In the genomic region with DNA sequence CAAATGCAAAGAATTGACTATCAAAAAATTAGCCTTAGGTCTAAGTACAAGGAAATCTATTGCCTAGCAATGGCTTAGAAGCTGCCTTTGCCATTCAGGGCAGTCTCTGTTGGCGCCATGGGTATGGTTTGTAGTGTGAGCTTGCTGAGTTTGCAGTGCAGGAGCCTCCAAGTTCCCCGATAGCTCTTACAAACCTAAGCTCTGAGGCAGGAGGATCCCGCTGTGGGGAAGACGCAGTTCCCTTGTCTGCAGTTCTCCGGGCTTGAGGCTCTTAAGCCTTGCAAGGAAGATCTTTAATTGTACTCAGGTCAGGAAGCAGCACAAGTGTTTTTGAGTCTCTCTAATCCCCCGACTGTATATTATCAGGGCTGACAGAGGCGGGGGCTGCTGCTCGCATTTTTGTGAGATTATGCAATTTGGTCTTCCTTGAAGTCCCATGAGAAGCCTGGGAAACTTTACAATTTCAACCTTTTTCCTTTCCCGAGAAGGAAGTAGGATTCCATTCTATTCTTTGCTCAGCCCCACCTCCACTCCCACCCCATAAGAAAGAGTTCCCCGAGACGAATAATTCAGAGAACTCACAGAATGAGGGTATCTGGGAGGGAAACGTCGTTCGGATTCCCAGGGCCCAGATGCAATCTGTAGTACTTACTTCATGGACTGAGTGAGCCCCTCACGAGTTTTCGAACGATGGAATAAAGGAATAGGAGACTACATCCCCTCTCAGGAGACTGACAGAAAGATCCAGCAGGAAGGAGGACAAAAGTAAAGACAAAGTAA, we compare ENCODE assay signal across 12 mouse cellular contexts.
DNase-seq lines count a peak whose midpoint lies in the region; ATAC-seq lines count a peak whose summit lies in the region.
"Had no signal": no experiment of that assay in that cellular context is flagged by ENCODE, and none has a peak within 500 bp of the region (broad histone marks: within the 10 kb centered on the region; RNA-seq: fewer than 3 reads in every experiment).

No protein-coding gene starts in this region.

- H3K4me1 ChIP-seq in heart, embryonic 11.5 days (ENCODE audit: control insufficient read depth, insufficient read depth, low read length) = peaks cover 17% of the 10 kb centered on the region; the same call in 1 of the 2 replicates
- H3K4me1 ChIP-seq in forebrain, embryonic 13.5 days = peaks cover 34% of the 10 kb centered on the region
- peaks cover 45% of the 10 kb centered on the region for H3K4me1 ChIP-seq in midbrain, embryonic 10.5 days
- H3K4me1 ChIP-seq: liver, embryonic 15.5 days had no signal

- peak overlapping the region; percentile 39 for H3K4me2 ChIP-seq in heart, embryonic 11.5 days
- peak overlapping the region; percentile 38 for H3K4me2 ChIP-seq in forebrain, embryonic 13.5 days
- H3K4me2 ChIP-seq: liver, embryonic 15.5 days had no signal

- ATAC-seq in heart, embryonic 11.5 days (replicated peaks; ENCODE audit: insufficient number of reproducible peaks, low FRiP score, low TSS enrichment) = no peak
- ATAC-seq in forebrain, embryonic 13.5 days = no peak; the same call in 1 of the 2 replicates

- no peak overlapping the region for H3K9ac ChIP-seq in heart, embryonic 11.5 days (ENCODE audit: low read depth, low read length)
- H3K9ac ChIP-seq in forebrain, embryonic 13.5 days = no peak overlapping the region
- H3K9ac ChIP-seq: liver, embryonic 15.5 days had no signal

- WGBS in heart, embryonic 11.5 days (ENCODE audit: insufficient replicate concordance) = 10% methylated on average over 17 of the region's 17 CpGs
- WGBS in forebrain, embryonic 13.5 days = 3% methylated on average over 17 of the region's 17 CpGs
- WGBS in midbrain, embryonic 10.5 days = 3% methylated on average over 17 of the region's 17 CpGs

- H3K36me3 ChIP-seq in heart, embryonic 11.5 days (ENCODE audit: control insufficient read depth, insufficient read depth, low read length) = no peaks in the 10 kb centered on the region
- H3K36me3 ChIP-seq in forebrain, embryonic 13.5 days (ENCODE audit: poor library complexity, severe bottlenecking) = no peaks in the 10 kb centered on the region
- H3K36me3 ChIP-seq in midbrain, embryonic 10.5 days = no peaks in the 10 kb centered on the region
- H3K36me3 ChIP-seq: liver, embryonic 15.5 days had no signal

- H3K27me3 ChIP-seq in heart, embryonic 11.5 days (ENCODE audit: control insufficient read depth, insufficient read depth, low read length) = no peaks in the 10 kb centered on the region
- H3K27me3 ChIP-seq in forebrain, embryonic 13.5 days = no peaks in the 10 kb centered on the region
- peaks cover 12% of the 10 kb centered on the region for H3K27me3 ChIP-seq in midbrain, embryonic 10.5 days (ENCODE audit: low read depth, poor library complexity, severe bottlenecking)

- H3K9me3 ChIP-seq in heart, embryonic 11.5 days (replicated peaks; ENCODE audit: control insufficient read depth, low read length) = no peaks in the 10 kb centered on the region
- no peaks in the 10 kb centered on the region for H3K9me3 ChIP-seq in forebrain, embryonic 13.5 days (replicated peaks)
- no peaks in the 10 kb centered on the region for H3K9me3 ChIP-seq in midbrain, embryonic 10.5 days (replicated peaks)
- H3K9me3 ChIP-seq: liver, embryonic 15.5 days had no signal

- no peak for DNase-seq in heart, adult 9 months (ENCODE audit: low spot score in 2 of 2)
- DNase-seq in R1 (ENCODE audit: low read depth, low spot score) = peak; percentile 52
- peak; percentile 25 for DNase-seq in midbrain, embryonic 10.5 days (ENCODE audit: low spot score)
- DNase-seq in cerebellum, adult 9-11 months = no peak
- DNase-seq in layer of hippocampus, adult 11-12 months (ENCODE audit: low spot score) = no peak
- DNase-seq in T-cell, adult 2 months (ENCODE audit: low spot score) = no peak
- DNase-seq: adrenal gland, adult 2 months; cerebellum, adult 11-12 months; kidney, adult 9 months had no signal

- H3K27ac ChIP-seq in heart, embryonic 11.5 days (ENCODE audit: low read depth, low read length) = peak overlapping the region; percentile 32; the same call in 1 of the 2 replicates
- H3K27ac ChIP-seq in forebrain, embryonic 13.5 days = peak overlapping the region; percentile 65
- peak overlapping the region; percentile 87 for H3K27ac ChIP-seq in midbrain, embryonic 10.5 days (replicated peaks)
- H3K27ac ChIP-seq: liver, embryonic 15.5 days had no signal

- H3K4me3 ChIP-seq in heart, embryonic 11.5 days (ENCODE audit: low read depth, low read length) = no peak overlapping the region
- no peak overlapping the region; the same call in 1 of the 2 replicates for H3K4me3 ChIP-seq in forebrain, embryonic 13.5 days
- peak overlapping the region; percentile 38 for H3K4me3 ChIP-seq in midbrain, embryonic 10.5 days
- H3K4me3 ChIP-seq: liver, embryonic 15.5 days had no signal

Comparison
In these comparisons a context has a peak if more than half of its experiments do, and no peak if none do; other contexts are left out.
1. H3K27ac ChIP-seq: peak in every context shown above with its lines; median percentile 87 in midbrain, embryonic 10.5 days; 65 in forebrain, embryonic 13.5 days; 32 in heart, embryonic 11.5 days.
2. DNase-seq: peak in R1 (single experiment) and midbrain, embryonic 10.5 days (single experiment); none in heart, adult 9 months (0 of 2), cerebellum, adult 9-11 months (single experiment), layer of hippocampus, adult 11-12 months (single experiment) and T-cell, adult 2 months (single experiment).